Mouse (Mus musculus): ENCODE results near the gene C2cd4d.

- TF ChIP-seq EP300 (IDR thresholded peaks at IDR 0.05; ENCODE audit: low read depth) (no peak), CTCF (IDR thresholded peaks at IDR 0.05; ENCODE audit: low read depth) (no peak)
Measured at GRCm38 (mm10) chr3:94392128-94392527, 29.9 kb downstream of the C2cd4d start.
